Mouse (Mus musculus) ES-E14 (cell line): ENCODE data around the gene Grhl3.

Experiments used
- CHD2 ChIP-seq: IDR thresholded peaks from 2 replicates; pipeline ENCODE4 v1.6.1; 2014; ENCODE audit warnings: mild to moderate bottlenecking, low read depth, low read length, inconsistent platforms
- HCFC1 ChIP-seq: IDR thresholded peaks from 2 replicates; pipeline ENCODE4 v1.6.1; 2012; ENCODE audit warnings: low read length, inconsistent platforms, borderline replicate concordance; ENCODE audit not compliant: insufficient read depth
- ZC3H11A ChIP-seq: IDR thresholded peaks from 2 replicates; pipeline ENCODE4 v1.6.1; 2012; ENCODE audit warnings: low read depth, mild to moderate bottlenecking, inconsistent platforms, low read length, borderline replicate concordance
- ZNF384 ChIP-seq: IDR thresholded peaks from 2 replicates; pipeline ENCODE4 v1.6.1; 2012; ENCODE audit warnings: low read depth, low read length, inconsistent platforms

DNA sequence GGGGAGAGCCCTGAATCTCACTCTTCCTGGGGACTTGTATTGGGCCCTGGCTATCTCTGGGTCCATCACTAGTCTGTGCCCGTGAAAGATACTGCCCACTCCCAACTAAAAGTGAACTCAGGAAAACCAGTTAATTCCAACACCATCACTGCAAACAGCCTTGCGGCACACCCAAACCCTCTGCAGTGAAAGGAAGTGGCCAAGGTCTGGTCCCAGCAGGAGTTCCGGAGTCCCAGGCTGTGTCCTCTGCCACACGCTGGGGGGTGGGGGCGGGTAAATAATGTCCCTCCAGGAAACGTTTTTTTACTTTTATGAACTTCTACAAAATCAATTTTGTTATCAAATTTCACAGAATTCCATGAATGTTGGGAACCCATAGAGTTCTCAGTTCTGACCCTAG, 6.3 kb upstream of the Grhl3 start:
- TF ChIP-seq ZC3H11A (no peak), HCFC1 (no peak), CHD2 (no peak), ZNF384 (no peak)
